Mouse (Mus musculus) kidney, postnatal 10 days (tissue): ENCODE measurements around the gene Kyat1.
A peak's percentile ranks its signal among the peaks of the same experiment; 100 is the strongest.
"Not testable (repeated sequence)": the region's sequence is repeated elsewhere in the genome, so short reads cannot be mapped to it uniquely, and the experiment has no call there.

Source experiments
- DNase-seq: peaks from one replicate; pipeline ENCODE4 v3.0.0; 2021; ENCODE audit warnings: mixed read lengths

Gene Kyat1

GRCm38 (mm10) chr2:30212951-30213350 is 7.3 kb upstream of the Kyat1 start:
- no peak for DNase-seq

GRCm38 (mm10) chr2:30212169-30212545 is 6.5 kb upstream of the Kyat1 start:
- no peak for DNase-seq

- DNase-seq: no peak
These were observed 5.9 kb upstream of the Kyat1 start for GRCm38 (mm10) chr2:30211408-30212168.

- DNase-seq: no peak
These were observed 2.2 kb upstream of the Kyat1 start for GRCm38 (mm10) chr2:30207886-30208285.

GRCm38 (mm10) chr2:30207401-30207800 is 1.8 kb upstream of the Kyat1 start:
- DNase-seq: no peak

- DNase-seq: peak; percentile 59
These were observed 405 bp downstream of the Kyat1 start for GRCm38 (mm10) chr2:30205255-30205628.

- peak; percentile 30 for DNase-seq
These were observed 2.2 kb downstream of the Kyat1 start for GRCm38 (mm10) chr2:30203439-30203838.

- DNase-seq: no peak
These were observed 5.2 kb downstream of the Kyat1 start for GRCm38 (mm10) chr2:30200388-30200925.

GRCm38 (mm10) chr2:30199984-30200383 is 5.7 kb downstream of the Kyat1 start:
- DNase-seq: no peak

- peak; percentile 40 for DNase-seq
These were observed 7.6 kb downstream of the Kyat1 start for GRCm38 (mm10) chr2:30198021-30198420.

GRCm38 (mm10) chr2:30194656-30195055 is 11.0 kb downstream of the Kyat1 start:
- DNase-seq: no peak

GRCm38 (mm10) chr2:30191790-30192580 is 13.7 kb downstream of the Kyat1 start:
- DNase-seq: peak; percentile 36

GRCm38 (mm10) chr2:30185681-30186080 is 20.0 kb downstream of the Kyat1 start:
- no peak for DNase-seq

- no peak for DNase-seq
These were observed 20.4 kb downstream of the Kyat1 start for GRCm38 (mm10) chr2:30185276-30185675.

GRCm38 (mm10) chr2:30183721-30184120 is 21.9 kb downstream of the Kyat1 start:
- DNase-seq: no peak

- DNase-seq: no peak
These were observed 23.2 kb downstream of the Kyat1 start for GRCm38 (mm10) chr2:30182424-30182823.

- not testable (repeated sequence) for DNase-seq
These were observed 26.9 kb downstream of the Kyat1 start for GRCm38 (mm10) chr2:30178711-30179110.

GRCm38 (mm10) chr2:30177700-30178675 is 27.7 kb downstream of the Kyat1 start, which contains the start of gene Spout1:
Spout1 (minus strand) TSS chr2:30178459.
- DNase-seq: peak; percentile 97

- no peak for DNase-seq
These were observed 29.1 kb downstream of the Kyat1 start for GRCm38 (mm10) chr2:30176561-30176960.

GRCm38 (mm10) chr2:30175897-30176296 is 29.8 kb downstream of the Kyat1 start:
- no peak for DNase-seq

- DNase-seq: no peak
These were observed 32.0 kb downstream of the Kyat1 start for GRCm38 (mm10) chr2:30173541-30174240.

GRCm38 (mm10) chr2:30171997-30172382 is 33.7 kb downstream of the Kyat1 start:
- no peak for DNase-seq
